Mouse (Mus musculus): ENCODE measurements around the gene Ngp. TPM values are rescaled to one million over a fixed set of nuclear protein-coding genes. Genes with fewer than 3 reads are reported as not detected.
"Not testable (repeated sequence)": the region's sequence is repeated elsewhere in the genome, so short reads cannot be mapped to it uniquely, and the experiment has no call there.

The Ngp gene
- 1.2 and 2.2 TPM in 2 replicates for polyA plus RNA-seq (2016; fragmentation: Nextera tagmentation; extraction: Ambion mirVana)

GRCm38 (mm10) chr9:110419511-110420112, at the start of gene Ngp:
TSS of gene Ngp (plus strand) at chr9:110419747.
- WGBS: 89% methylated on average over 12 of the region's 12 CpGs
- H3K4me1 ChIP-seq: no peaks in the 10 kb centered on the region
- ATAC-seq (ENCODE audit: low FRiP score): no peak
- no peaks in the 10 kb centered on the region for H3K9me3 ChIP-seq
- no peak within 1 kb of the TSS for H3K27ac ChIP-seq
- no peak within 1 kb of the TSS for H3K4me3 ChIP-seq (replicated peaks)
- H3K36me3 ChIP-seq (replicated peaks): no peaks in the 10 kb centered on the region
- no peak within 1 kb of the TSS for H3K4me2 ChIP-seq
- H3K9ac ChIP-seq: no peak within 1 kb of the TSS
- H3K27me3 ChIP-seq: no peaks in the 10 kb centered on the region

- Histone ChIP-seq H3K9me3 (no peaks in the 10 kb centered on the region), H3K9ac (no peak overlapping the region), H3K4me3 (replicated peaks) (no peak overlapping the region), H3K36me3 (replicated peaks) (peaks cover 33% of the 10 kb centered on the region), H3K27me3 (no peaks in the 10 kb centered on the region), H3K27ac (no peak overlapping the region), H3K4me1 (peaks cover 4% of the 10 kb centered on the region; the same call in 1 of the 2 replicates), H3K4me2 (no peak overlapping the region)
- WGBS: 92% methylated on average over 3 of the region's 3 CpGs
- no peak for ATAC-seq (ENCODE audit: low FRiP score)
These were observed 49.7 kb upstream of the Ngp start for GRCm38 (mm10) chr9:110369860-110370259.

- no peaks in the 10 kb centered on the region for H3K9me3 ChIP-seq
- no peak overlapping the region for H3K4me2 ChIP-seq
- H3K4me3 ChIP-seq (replicated peaks): no peak overlapping the region
- no peaks in the 10 kb centered on the region for H3K4me1 ChIP-seq
- no peak overlapping the region for H3K9ac ChIP-seq
- H3K36me3 ChIP-seq (replicated peaks): peaks cover 64% of the 10 kb centered on the region
- H3K27me3 ChIP-seq: no peaks in the 10 kb centered on the region
- WGBS: 98% methylated on average over 13 of the region's 13 CpGs
- H3K27ac ChIP-seq: no peak overlapping the region
- no peak for ATAC-seq (ENCODE audit: low FRiP score)
These were observed 45.7 kb upstream of the Ngp start for GRCm38 (mm10) chr9:110373871-110374270.

GRCm38 (mm10) chr9:110375668-110376067, 43.9 kb upstream of the Ngp start:
- H3K9ac ChIP-seq: no peak overlapping the region
- H3K27me3 ChIP-seq: no peaks in the 10 kb centered on the region
- no peaks in the 10 kb centered on the region for H3K4me1 ChIP-seq
- H3K4me3 ChIP-seq (replicated peaks): no peak overlapping the region
- H3K4me2 ChIP-seq: no peak overlapping the region
- no peaks in the 10 kb centered on the region for H3K9me3 ChIP-seq
- H3K27ac ChIP-seq: no peak overlapping the region
- no peak for ATAC-seq (ENCODE audit: low FRiP score)
- H3K36me3 ChIP-seq (replicated peaks): peaks cover 78% of the 10 kb centered on the region
- WGBS: 93% methylated on average over 3 of the region's 3 CpGs

- H3K27me3 ChIP-seq; H3K4me2 ChIP-seq; H3K4me1 ChIP-seq; H3K4me3 ChIP-seq (replicated peaks); H3K27ac ChIP-seq; H3K9ac ChIP-seq; ATAC-seq (ENCODE audit: low FRiP score); H3K9me3 ChIP-seq: not testable (repeated sequence)
- WGBS: 94% methylated on average over 13 of the region's 15 CpGs
- H3K36me3 ChIP-seq (replicated peaks): peaks cover 88% of the 10 kb centered on the region
These were observed 41.9 kb upstream of the Ngp start for GRCm38 (mm10) chr9:110377655-110378054.

GRCm38 (mm10) chr9:110379361-110379760, 40.2 kb upstream of the Ngp start:
- no peak overlapping the region for H3K27ac ChIP-seq
- WGBS: 95% methylated on average over 8 of the region's 8 CpGs
- H3K9me3 ChIP-seq: no peaks in the 10 kb centered on the region
- H3K4me2 ChIP-seq: no peak overlapping the region
- ATAC-seq (ENCODE audit: low FRiP score): no peak
- no peaks in the 10 kb centered on the region for H3K27me3 ChIP-seq
- H3K36me3 ChIP-seq (replicated peaks): peaks cover 87% of the 10 kb centered on the region
- no peaks in the 10 kb centered on the region for H3K4me1 ChIP-seq
- H3K4me3 ChIP-seq (replicated peaks): no peak overlapping the region
- no peak overlapping the region for H3K9ac ChIP-seq

GRCm38 (mm10) chr9:110380662-110381061, 38.9 kb upstream of the Ngp start:
- no peak overlapping the region for H3K27ac ChIP-seq
- ATAC-seq (ENCODE audit: low FRiP score): no peak
- no peak overlapping the region for H3K4me2 ChIP-seq
- H3K9me3 ChIP-seq: no peaks in the 10 kb centered on the region
- whole genome bisulfite sequencing: 40% methylated on average over 21 of the region's 21 CpGs
- H3K4me3 ChIP-seq (replicated peaks): no peak overlapping the region
- H3K36me3 ChIP-seq (replicated peaks): peaks cover 92% of the 10 kb centered on the region
- H3K27me3 ChIP-seq: no peaks in the 10 kb centered on the region
- no peaks in the 10 kb centered on the region for H3K4me1 ChIP-seq
- H3K9ac ChIP-seq: no peak overlapping the region

- no peak overlapping the region for H3K27ac ChIP-seq
- peaks cover 95% of the 10 kb centered on the region for H3K36me3 ChIP-seq (replicated peaks)
- no peaks in the 10 kb centered on the region for H3K27me3 ChIP-seq
- no peak overlapping the region for H3K9ac ChIP-seq
- H3K4me3 ChIP-seq (replicated peaks): no peak overlapping the region
- no peaks in the 10 kb centered on the region for H3K9me3 ChIP-seq
- no peaks in the 10 kb centered on the region for H3K4me1 ChIP-seq
- ATAC-seq (ENCODE audit: low FRiP score): no peak
- WGBS: 81% methylated on average over 10 of the region's 12 CpGs
- no peak overlapping the region for H3K4me2 ChIP-seq
These were observed 38.3 kb upstream of the Ngp start for GRCm38 (mm10) chr9:110381292-110381691.

- no peak overlapping the region for H3K4me2 ChIP-seq
- no peaks in the 10 kb centered on the region for H3K4me1 ChIP-seq
- WGBS: 87% methylated on average over 7 of the region's 7 CpGs
- peaks cover 96% of the 10 kb centered on the region for H3K36me3 ChIP-seq (replicated peaks)
- no peaks in the 10 kb centered on the region for H3K9me3 ChIP-seq
- ATAC-seq (ENCODE audit: low FRiP score): no peak
- no peak overlapping the region for H3K9ac ChIP-seq
- H3K4me3 ChIP-seq (replicated peaks): no peak overlapping the region
- no peaks in the 10 kb centered on the region for H3K27me3 ChIP-seq
- no peak overlapping the region for H3K27ac ChIP-seq
These were observed 35.1 kb upstream of the Ngp start for GRCm38 (mm10) chr9:110384369-110384929.

GRCm38 (mm10) chr9:110388011-110388410, 31.5 kb upstream of the Ngp start:
- Histone ChIP-seq H3K27ac (no peak overlapping the region), H3K36me3 (replicated peaks) (peaks cover 100% of the 10 kb centered on the region), H3K4me1 (no peaks in the 10 kb centered on the region)

GRCm38 (mm10) chr9:110390843-110391242, 28.7 kb upstream of the Ngp start:
- H3K9me3 ChIP-seq: no peaks in the 10 kb centered on the region
- 97% methylated on average over 3 of the region's 3 CpGs for WGBS
- no peaks in the 10 kb centered on the region for H3K4me1 ChIP-seq
- H3K9ac ChIP-seq: no peak overlapping the region
- peaks cover 93% of the 10 kb centered on the region for H3K36me3 ChIP-seq (replicated peaks)
- H3K27ac ChIP-seq: no peak overlapping the region
- no peak overlapping the region for H3K4me2 ChIP-seq
- no peaks in the 10 kb centered on the region for H3K27me3 ChIP-seq
- no peak overlapping the region for H3K4me3 ChIP-seq (replicated peaks)
- ATAC-seq (ENCODE audit: low FRiP score): no peak

More at GRCm38 (mm10) chr9:110388011-110388410, 31.5 kb upstream of the Ngp start:
- no peak overlapping the region for H3K4me3 ChIP-seq (replicated peaks)
- 93% methylated on average over 7 of the region's 7 CpGs for WGBS
- H3K27me3 ChIP-seq: no peaks in the 10 kb centered on the region
- H3K9ac ChIP-seq: no peak overlapping the region
- ATAC-seq (ENCODE audit: low FRiP score): no peak
- H3K4me2 ChIP-seq: no peak overlapping the region
- no peaks in the 10 kb centered on the region for H3K9me3 ChIP-seq

- Histone ChIP-seq H3K36me3 (replicated peaks) (peaks cover 76% of the 10 kb centered on the region), H3K27me3 (no peaks in the 10 kb centered on the region), H3K4me1 (no peaks in the 10 kb centered on the region), H3K4me2 (no peak overlapping the region), H3K9ac (no peak overlapping the region), H3K27ac (no peak overlapping the region), H3K9me3 (no peaks in the 10 kb centered on the region), H3K4me3 (replicated peaks) (no peak overlapping the region)
- 95% methylated on average over 4 of the region's 4 CpGs for WGBS
- ATAC-seq (ENCODE audit: low FRiP score): no peak
These were observed 26.3 kb upstream of the Ngp start for GRCm38 (mm10) chr9:110393295-110393694.

GRCm38 (mm10) chr9:110400650-110401049, 18.9 kb upstream of the Ngp start:
- ATAC-seq (ENCODE audit: low FRiP score): no peak
- Histone ChIP-seq H3K36me3 (replicated peaks) (peaks cover 15% of the 10 kb centered on the region), H3K9ac (no peak overlapping the region), H3K27me3 (no peaks in the 10 kb centered on the region), H3K4me1 (0 out of 2 replicates have a peak, but pooled peaks cover 2% of the 10 kb centered on the region), H3K27ac (no peak overlapping the region), H3K4me3 (replicated peaks) (no peak overlapping the region), H3K9me3 (no peaks in the 10 kb centered on the region), H3K4me2 (no peak overlapping the region)
- WGBS: 90% methylated on average over 5 of the region's 5 CpGs
